Mouse (Mus musculus): ENCODE data around the gene Agtr1b. TPM values are rescaled to one million over a fixed set of nuclear protein-coding genes. Genes with fewer than 3 reads are reported as not detected.

Gene Agtr1b
- total and polyA plus RNA-seq, 3 experiments, result not detected

DNA sequence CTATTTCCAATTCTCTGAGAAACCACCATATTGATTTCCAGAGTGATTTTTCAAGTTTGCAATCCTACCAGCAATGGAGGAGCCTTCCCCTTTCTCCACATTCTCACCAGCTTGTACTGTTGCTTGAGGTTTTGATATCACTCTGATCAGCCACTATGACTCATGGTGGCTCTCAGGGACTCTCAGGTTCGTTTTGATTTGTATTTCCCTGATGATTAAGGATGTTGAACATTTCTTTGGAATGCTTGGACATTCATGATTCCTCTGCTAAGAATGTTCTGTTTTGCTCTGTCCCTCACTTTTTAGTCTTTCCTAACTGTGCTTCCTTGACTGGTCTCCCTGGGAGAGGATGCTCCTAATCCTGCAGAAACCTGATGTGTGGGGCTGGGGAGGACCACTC is 85.2 kb downstream of the Agtr1b start:
- H3K4me3 ChIP-seq (replicated peaks in 1 of 3; ENCODE audit: low read depth in 2 of 3, low read length in 2 of 3, poor library complexity in 1 of 3), result no peak overlapping the region
- TF ChIP-seq UBTF (IDR thresholded peaks at IDR 0.05; ENCODE audit: low read depth, low read length), result no peak
- TF ChIP-seq ETS1 (conservative IDR thresholded peaks at IDR 0.05; ENCODE audit: low read depth, low read length), result no peak
- TF ChIP-seq MYC (IDR thresholded peaks at IDR 0.05; ENCODE audit: low read depth, low read length), result no peak
- TF ChIP-seq JUND (conservative IDR thresholded peaks at IDR 0.05; ENCODE audit: low read depth, low read length), result no peak
- TF ChIP-seq CHD2 (IDR thresholded peaks at IDR 0.05; ENCODE audit: low read length), result no peak
- no peak for TF ChIP-seq MAFK (IDR thresholded peaks at IDR 0.05; ENCODE audit: insufficient replicate concordance, low read length)
- TF ChIP-seq USF2 (conservative IDR thresholded peaks at IDR 0.05; ENCODE audit: low read depth, low read length), result no peak
- no peaks in the 10 kb centered on the region for H3K27me3 ChIP-seq (replicated peaks)
- H3K4me2 ChIP-seq (ENCODE audit: insufficient read depth, low read depth, poor library complexity, severe bottlenecking), result no peak overlapping the region
- H3K9me3 ChIP-seq (replicated peaks; ENCODE audit: low read length), result no peaks in the 10 kb centered on the region
- H3K27ac ChIP-seq (ENCODE audit: insufficient read depth, low read depth), result no peak overlapping the region
- no peaks in the 10 kb centered on the region for H3K79me2 ChIP-seq (replicated peaks; ENCODE audit: control insufficient read depth, extremely low read depth, insufficient read depth, poor library complexity, severe bottlenecking)
- dilution Hi-C loops (cut with MboI; ENCODE audit: extremely low pct_ligation_motif_present, extremely low pct_unique_long_range_greater_than_20kb, low sequenced_read_pairs), result no loop called here
- no peaks in the 10 kb centered on the region for H3K4me1 ChIP-seq (ENCODE audit: control insufficient read depth in 1 of 2, insufficient read depth in 2 of 2)
- no peak overlapping the region for H3K9ac ChIP-seq (ENCODE audit: insufficient read depth, low read depth)
- DNase-seq (ENCODE audit: extremely low read depth), result no peak
- no peaks in the 10 kb centered on the region for H3K36me3 ChIP-seq (replicated peaks in 1 of 2; ENCODE audit: control insufficient read depth in 1 of 2, insufficient read depth in 1 of 2, low read length in 1 of 2)
- in situ Hi-C loops (cut with MboI; ENCODE audit: low pct_ligation_motif_present, low pct_unique_long_range_greater_than_20kb, low sequenced_read_pairs), result no loop called here

DNA sequence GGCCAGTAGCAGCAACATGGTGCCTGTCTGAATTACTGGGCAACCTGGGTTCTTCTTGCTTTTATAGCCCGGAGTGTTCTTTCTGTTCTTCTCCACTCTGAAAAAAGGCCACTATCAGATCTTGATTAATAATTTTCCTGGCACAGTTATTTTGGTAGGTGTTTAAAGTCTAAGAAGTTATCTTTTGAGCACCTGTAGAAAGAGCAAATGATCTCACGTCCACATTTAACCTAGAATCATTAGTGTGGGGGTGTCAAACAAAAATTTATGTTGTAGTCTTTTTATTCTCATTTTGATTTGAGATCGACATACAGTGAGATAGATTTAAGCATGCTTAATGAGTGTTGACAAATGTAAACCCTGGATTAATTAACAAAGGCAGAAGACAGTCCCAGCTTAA is 91.3 kb downstream of the Agtr1b start, which contains the start of gene Cpb1:
Gene Cpb1, minus strand, starts transcription at position 101 of the 400 bp plus-strand sequence.
- in situ Hi-C loops (cut with MboI; ENCODE audit: low pct_ligation_motif_present, low pct_unique_long_range_greater_than_20kb, low sequenced_read_pairs) (no loop called here), dilution Hi-C loops (cut with MboI; ENCODE audit: extremely low pct_ligation_motif_present, extremely low pct_unique_long_range_greater_than_20kb, low sequenced_read_pairs) (no loop called here)
- H3K4me2 ChIP-seq (ENCODE audit: insufficient read depth, low read depth, poor library complexity, severe bottlenecking), result no peak within 1 kb of the TSS
- H3K9ac ChIP-seq (ENCODE audit: insufficient read depth, low read depth), result no peak within 1 kb of the TSS
- no peaks in the 10 kb centered on the region for H3K36me3 ChIP-seq (replicated peaks in 1 of 2; ENCODE audit: control insufficient read depth in 1 of 2, insufficient read depth in 1 of 2, low read length in 1 of 2)
- TF ChIP-seq POLR2A (IDR thresholded peaks at IDR 0.05; ENCODE audit: low read depth, low read length) (no peak), ZC3H11A (IDR thresholded peaks at IDR 0.05; ENCODE audit: low read depth, low read length) (no peak), ETS1 (conservative IDR thresholded peaks at IDR 0.05; ENCODE audit: low read depth, low read length) (no peak), POLR2AphosphoS2 (IDR thresholded peaks at IDR 0.05; ENCODE audit: low read depth, low read length) (no peak), TBP (conservative IDR thresholded peaks at IDR 0.05; ENCODE audit: low read depth, low read length) (no peak), JUN (IDR thresholded peaks at IDR 0.05; ENCODE audit: insufficient read depth, low read depth, low read length) (no peak), CTCF (conservative IDR thresholded peaks at IDR 0.05 in 1 of 2, IDR thresholded peaks at IDR 0.05 in 1 of 2; ENCODE audit: low read depth in 2 of 2, low read length in 2 of 2) (no peak), HCFC1 (IDR thresholded peaks at IDR 0.05; ENCODE audit: low read depth, low read length) (no peak), IRF4 (IDR thresholded peaks at IDR 0.05; ENCODE audit: low read depth, low read length) (no peak), MXI1 (IDR thresholded peaks at IDR 0.05; ENCODE audit: low read depth, low read length) (no peak), ZMIZ1 (IDR thresholded peaks at IDR 0.05; ENCODE audit: low read depth, low read length) (no peak), EP300 (IDR thresholded peaks at IDR 0.05; ENCODE audit: low read length) (no peak), ZKSCAN1 (IDR thresholded peaks at IDR 0.05; ENCODE audit: borderline replicate concordance, low read depth, low read length) (no peak), ZNF384 (IDR thresholded peaks at IDR 0.05; ENCODE audit: low read depth, low read length) (no peak), PAX5 (IDR thresholded peaks at IDR 0.05; ENCODE audit: low read length) (no peak), SIN3A (IDR thresholded peaks at IDR 0.05; ENCODE audit: low read length) (no peak), JUND (conservative IDR thresholded peaks at IDR 0.05; ENCODE audit: low read depth, low read length) (no peak), MAX (IDR thresholded peaks at IDR 0.05; ENCODE audit: low read length) (no peak), MYC (IDR thresholded peaks at IDR 0.05; ENCODE audit: low read depth, low read length) (no peak), USF1 (IDR thresholded peaks at IDR 0.05; ENCODE audit: low read depth, low read length) (no peak)
- H3K79me2 ChIP-seq (replicated peaks; ENCODE audit: control insufficient read depth, extremely low read depth, insufficient read depth, poor library complexity, severe bottlenecking), result no peaks in the 10 kb centered on the region
- no peak within 1 kb of the TSS for H3K4me3 ChIP-seq (replicated peaks in 1 of 3; ENCODE audit: low read depth in 2 of 3, low read length in 2 of 3, poor library complexity in 1 of 3)
- no peaks in the 10 kb centered on the region for H3K4me1 ChIP-seq (ENCODE audit: control insufficient read depth in 1 of 2, insufficient read depth in 2 of 2)
- no peaks in the 10 kb centered on the region for H3K27me3 ChIP-seq (replicated peaks)
- H3K27ac ChIP-seq (ENCODE audit: insufficient read depth, low read depth), result no peak within 1 kb of the TSS
- no peak for DNase-seq (ENCODE audit: extremely low read depth)
- H3K9me3 ChIP-seq (replicated peaks; ENCODE audit: low read length), result no peaks in the 10 kb centered on the region

Other genes starting within 250 kb of the Agtr1b start
- 18.0 and 22.7 TPM in 2 replicates for gene Gyg, start 211.9 kb downstream of the Agtr1b start, total RNA-seq (2012; rRNA removed)
- gene Gyg, start 211.9 kb downstream of the Agtr1b start, total RNA-seq (2014; rRNA removed), result 24.2 and 26.2 TPM in 2 replicates
- 15.7 and 19.6 TPM in 2 replicates for gene Gyg, start 211.9 kb downstream of the Agtr1b start, polyA plus RNA-seq (2012; ENCODE audit: insufficient read length, low read depth)
- not detected in 2 replicates for gene Cpa3, start 125.0 kb downstream of the Agtr1b start, total RNA-seq (2012; rRNA removed)
- gene Cpa3, start 125.0 kb downstream of the Agtr1b start, total RNA-seq (2014; rRNA removed), result not detected in 2 replicates
- not detected in 2 replicates for gene Cpa3, start 125.0 kb downstream of the Agtr1b start, polyA plus RNA-seq (2012; ENCODE audit: insufficient read length, low read depth)
- not detected in 2 replicates for gene Cpb1, start 91.4 kb downstream of the Agtr1b start, total RNA-seq (2012; rRNA removed)
- not detected in 2 replicates for gene Cpb1, start 91.4 kb downstream of the Agtr1b start, total RNA-seq (2014; rRNA removed)
- gene Cpb1, start 91.4 kb downstream of the Agtr1b start, polyA plus RNA-seq (2012; ENCODE audit: insufficient read length, low read depth), result not detected in 2 replicates

Measured in CH12.LX (cell line).